8 mouse cellular contexts compared by ENCODE assay signal in the genomic region with DNA sequence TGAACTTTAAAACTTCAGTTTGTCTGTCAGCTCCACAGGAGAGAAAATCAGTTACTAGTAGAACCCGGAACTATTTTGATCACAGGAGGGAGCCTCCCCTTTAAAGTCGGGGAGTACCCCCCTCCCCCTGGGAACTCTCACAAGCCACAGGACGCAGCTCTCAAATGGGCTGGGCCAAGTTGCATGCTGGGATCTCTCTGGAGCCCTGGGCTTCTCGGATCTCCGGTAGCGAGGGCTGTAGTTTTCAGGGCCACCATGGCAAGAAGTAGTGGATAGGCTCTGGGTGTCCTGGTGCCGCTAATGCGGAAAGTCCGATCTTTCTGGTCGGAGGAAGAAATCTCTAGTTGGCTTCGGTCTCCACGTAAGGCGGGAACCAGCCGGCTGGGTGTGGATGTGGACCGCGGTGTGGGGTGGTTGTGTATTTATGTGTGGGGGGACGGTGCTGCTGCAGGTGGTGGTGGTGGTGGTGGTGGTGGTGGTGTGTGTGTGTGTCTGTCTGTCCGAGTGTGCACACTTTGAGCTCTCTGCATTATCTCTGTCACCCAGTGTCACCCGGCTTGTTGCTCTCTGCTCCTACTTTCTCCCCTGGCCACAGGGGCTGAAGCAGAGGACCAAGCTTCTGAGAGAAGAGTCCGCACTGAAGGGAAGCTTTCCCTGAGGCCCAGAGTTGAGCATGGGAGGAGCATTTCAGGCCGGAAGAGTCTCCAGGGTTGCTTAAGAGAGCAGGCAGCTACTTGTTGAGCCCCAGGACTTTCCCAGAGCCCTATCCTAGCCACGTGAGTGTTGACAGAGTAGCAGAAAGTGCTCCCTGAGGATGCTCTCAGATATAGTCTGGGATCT. TPM values are rescaled to one million over a fixed set of nuclear protein-coding genes. Genes with fewer than 3 reads are reported as not detected.
DNase-seq lines count a peak whose midpoint lies in the region; ATAC-seq and TF ChIP-seq lines count a peak whose summit lies in the region.

No protein-coding gene starts in this region.

- H3K27ac ChIP-seq in ES-E14 (ENCODE audit: insufficient read depth, low read depth, low read length, poor library complexity, severe bottlenecking), result 0 out of 2 replicates have a peak overlapping the region, but pooled peaks have one; percentile 15
- H3K27ac ChIP-seq in hindbrain, embryonic 10.5 days, result peak overlapping the region; percentile 89
- peak overlapping the region; percentile 93 for H3K27ac ChIP-seq in lung, embryonic 16.5 days (ENCODE audit: low read length)
- H3K27ac ChIP-seq in thymus, adult 2 months (ENCODE audit: control insufficient read depth, insufficient read depth, low read length), result peak overlapping the region; percentile 80

- in situ Hi-C loops in ES-E14 (cut with MboI; ENCODE audit: low sequenced_read_pairs in 2 of 2, unreplicated experiment in 2 of 2), result no loop called here

- H3K9ac ChIP-seq in ES-E14 (ENCODE audit: insufficient read depth, low read depth, low read length, poor library complexity, severe bottlenecking), result peak overlapping the region; percentile 82
- H3K9ac ChIP-seq in lung, embryonic 16.5 days (ENCODE audit: low read length), result peak overlapping the region; percentile 85

- H3K27me3 ChIP-seq in hindbrain, embryonic 10.5 days (ENCODE audit: insufficient read depth, poor library complexity, severe bottlenecking), result no peaks in the 10 kb centered on the region
- no peaks in the 10 kb centered on the region for H3K27me3 ChIP-seq in lung, embryonic 16.5 days (ENCODE audit: control insufficient read depth, insufficient read depth, low read depth, low read length)
- H3K27me3 ChIP-seq in thymus, adult 2 months (ENCODE audit: control insufficient read depth, insufficient read depth, low read length), result no peaks in the 10 kb centered on the region

- peak; percentile 29 for DNase-seq in ES-E14 (ENCODE audit: low read depth, low spot score)
- peak; percentile 79 for DNase-seq in c-Kit-positive CD71-negative TER-119-negative erythroid progenitor cells, embryonic 14.5 days (ENCODE audit: low read depth)
- peak; percentile 13 to 45 for DNase-seq in frontal cortex, adult 2 months (ENCODE audit: extremely low spot score in 1 of 2, low spot score in 1 of 2)
- DNase-seq in hindbrain, embryonic 10.5 days (ENCODE audit: low spot score), result peak; percentile 67
- DNase-seq in layer of hippocampus, adult 9-11 months, result peak; percentile 73
- peak; percentile 79 for DNase-seq in ovary, adult 18-20 months (ENCODE audit: low spot score)
- peak; percentile 82 for DNase-seq in thymus, adult 2 months

- H3K36me3 ChIP-seq in ES-E14 (ENCODE audit: control insufficient read depth, insufficient read depth, low read length, poor library complexity, severe bottlenecking), result peaks cover 3% of the 10 kb centered on the region
- peaks cover 40% of the 10 kb centered on the region for H3K36me3 ChIP-seq in hindbrain, embryonic 10.5 days
- H3K36me3 ChIP-seq in lung, embryonic 16.5 days (ENCODE audit: control insufficient read depth, insufficient read depth, low read length), result peaks cover 7% of the 10 kb centered on the region
- H3K36me3 ChIP-seq in thymus, adult 2 months (ENCODE audit: control insufficient read depth, insufficient read depth, low read length), result peaks cover 14% of the 10 kb centered on the region

- H3K4me3 ChIP-seq in ES-E14 (ENCODE audit: insufficient read depth in 1 of 2, low read depth in 1 of 2, low read length in 2 of 2, poor library complexity in 1 of 2, severe bottlenecking in 1 of 2), result peak overlapping the region; percentile 82
- H3K4me3 ChIP-seq in hindbrain, embryonic 10.5 days, result peak overlapping the region; percentile 72
- H3K4me3 ChIP-seq in lung, embryonic 16.5 days (ENCODE audit: low read length), result peak overlapping the region; percentile 75
- H3K4me3 ChIP-seq in thymus, adult 2 months (ENCODE audit: control insufficient read depth, insufficient read depth, low read length), result peak overlapping the region; percentile 86

- peak; percentile 31; the same call in 1 of the 2 replicates for TF ChIP-seq CTCF in thymus, adult 2 months (IDR thresholded peaks at IDR 0.05; ENCODE audit: borderline replicate concordance, control insufficient read depth, extremely low read depth, insufficient read depth, low read length, poor library complexity)

- peak overlapping the region; percentile 78 for H3K4me2 ChIP-seq in lung, embryonic 16.5 days (ENCODE audit: low read depth, low read length)

- under 1% methylated on average over 22 of the region's 22 CpGs for WGBS in hindbrain, embryonic 10.5 days
- under 1% methylated on average over 22 of the region's 22 CpGs for WGBS in lung, embryonic 16.5 days
- under 1% methylated on average over 22 of the region's 22 CpGs for WGBS in thymus, adult 2 months

- TF ChIP-seq POLR2A in thymus, adult 2 months (IDR thresholded peaks at IDR 0.05; ENCODE audit: control insufficient read depth, extremely low read depth, insufficient read depth, low read length, poor library complexity), result peak; percentile 61

- H3K9me3 ChIP-seq in ES-E14 (ENCODE audit: control insufficient read depth, insufficient read depth, low read depth, low read length), result no peaks in the 10 kb centered on the region
- H3K9me3 ChIP-seq in hindbrain, embryonic 10.5 days, result peaks cover 4% of the 10 kb centered on the region; the same call in 1 of the 2 replicates
- H3K9me3 ChIP-seq in lung, embryonic 16.5 days (ENCODE audit: control insufficient read depth, low read length), result no peaks in the 10 kb centered on the region

- H3K4me1 ChIP-seq in ES-E14 (ENCODE audit: control insufficient read depth in 2 of 2, insufficient read depth in 2 of 2, low read length in 2 of 2, poor library complexity in 1 of 2), result peaks cover 2 to 6% of the 10 kb centered on the region in 2 experiments; a peak in 2 of 4 replicates
- H3K4me1 ChIP-seq in hindbrain, embryonic 10.5 days (replicated peaks), result peaks cover 19% of the 10 kb centered on the region
- H3K4me1 ChIP-seq in lung, embryonic 16.5 days (replicated peaks; ENCODE audit: control insufficient read depth, insufficient read depth, low read length), result peaks cover 13% of the 10 kb centered on the region
- H3K4me1 ChIP-seq in thymus, adult 2 months (replicated peaks; ENCODE audit: control insufficient read depth, insufficient read depth, low read length), result peaks cover 9% of the 10 kb centered on the region

- ATAC-seq in lung, embryonic 16.5 days (ENCODE audit: low read depth), result peak; percentile 97

TF ChIP-seq in ES-E14, 5 proteins besides CTCF, POLR2A, EP300 and RAD21:
- TF ChIP-seq MAFK (IDR thresholded peaks at IDR 0.05; ENCODE audit: insufficient read depth, low read depth, low read length) (no peak), CHD2 (IDR thresholded peaks at IDR 0.05; ENCODE audit: low read depth, low read length) (no peak), ZC3H11A (IDR thresholded peaks at IDR 0.05; ENCODE audit: borderline replicate concordance, low read depth, low read length) (no peak), ZNF384 (IDR thresholded peaks at IDR 0.05; ENCODE audit: low read depth, low read length) (no peak), HCFC1 (IDR thresholded peaks at IDR 0.05; ENCODE audit: borderline replicate concordance, insufficient read depth, low read length) (0 out of 2 replicates have a peak, but pooled peaks have one; percentile 4)

RNA-seq across cellular contexts. Expression of gene Zfp607a, which starts 3.3 kb away (rescaled TPM):
- total RNA-seq in ES-E14 (2012; rRNA removed), result 3.8 and 3.9 TPM in 2 replicates
- 0.61 and 0.98 TPM in 2 replicates for polyA plus RNA-seq in frontal cortex, adult 2 months (2012; rRNA removed)
- 2.4 and 3.6 TPM in 2 replicates for polyA plus RNA-seq in hindbrain, embryonic 10.5 days (2016; fragmentation: Nextera tagmentation; extraction: Ambion mirVana)
- polyA plus RNA-seq in lung, embryonic 16.5 days (2015; fragmentation: Nextera tagmentation; extraction: Ambion mirVana), result 3.6 and 4.2 TPM in 2 replicates
- polyA plus RNA-seq in thymus, adult 2 months (2012; rRNA removed), result 2.4 and 2.8 TPM in 2 replicates

RNA-seq across cellular contexts. Expression of gene Zfp59, which starts 22.2 kb away (rescaled TPM):
- 14.5 and 16.3 TPM in 2 replicates for total RNA-seq in ES-E14 (2012; rRNA removed)
- polyA plus RNA-seq in frontal cortex, adult 2 months (2012; rRNA removed), result 3.5 and 3.8 TPM in 2 replicates
- polyA plus RNA-seq in hindbrain, embryonic 10.5 days (2016; fragmentation: Nextera tagmentation; extraction: Ambion mirVana), result 9.0 and 11.0 TPM in 2 replicates
- polyA plus RNA-seq in lung, embryonic 16.5 days (2015; fragmentation: Nextera tagmentation; extraction: Ambion mirVana), result 8.4 TPM in 2 replicates
- 0.71 and 0.94 TPM in 2 replicates for polyA plus RNA-seq in thymus, adult 2 months (2012; rRNA removed)

RNA-seq across cellular contexts. Expression of gene Zfp626, which starts 53.6 kb away (rescaled TPM):
- 6.8 and 9.3 TPM in 2 replicates for total RNA-seq in ES-E14 (2012; rRNA removed)
- 3.6 and 5.0 TPM in 2 replicates for polyA plus RNA-seq in frontal cortex, adult 2 months (2012; rRNA removed)
- polyA plus RNA-seq in hindbrain, embryonic 10.5 days (2016; fragmentation: Nextera tagmentation; extraction: Ambion mirVana), result 1.9 and 2.0 TPM in 2 replicates
- 2.3 and 2.4 TPM in 2 replicates for polyA plus RNA-seq in lung, embryonic 16.5 days (2015; fragmentation: Nextera tagmentation; extraction: Ambion mirVana)
- polyA plus RNA-seq in thymus, adult 2 months (2012; rRNA removed), result 1.6 TPM in 2 replicates

Comparison
In these comparisons a context has a peak if more than half of its experiments do, and no peak if none do; other contexts are left out.
1. Peak in every context shown above with its lines: DNase-seq, ATAC-seq, H3K4me3 ChIP-seq and H3K27ac ChIP-seq.
2. DNase-seq: peak in every context shown above with its lines; median percentile 82 in thymus, adult 2 months; 79 in c-Kit-positive CD71-negative TER-119-negative erythroid progenitor cells, embryonic 14.5 days; 79 in ovary, adult 18-20 months; 73 in layer of hippocampus, adult 9-11 months; 67 in hindbrain, embryonic 10.5 days; 29 in ES-E14; 29 in frontal cortex, adult 2 months.
3. H3K27ac ChIP-seq: peak in every context shown above with its lines; median percentile 93 in lung, embryonic 16.5 days; 89 in hindbrain, embryonic 10.5 days; 80 in thymus, adult 2 months; 15 in ES-E14.